Mouse (Mus musculus): ENCODE measurements around the gene Rdm1. TPM values are rescaled to one million over a fixed set of nuclear protein-coding genes. Genes with fewer than 3 reads are reported as not detected.

The Rdm1 gene
- total RNA-seq, 2 experiments from 2014 or later: 4.2 to 7.7 TPM

- DNase-seq (ENCODE audit: low spot score in 2 of 2): no peak
These were observed 51.8 kb downstream of the Rdm1 start for GRCm38 (mm10) chr11:101678770-101679169.

- DNase-seq (ENCODE audit: low spot score in 2 of 2): no peak
These were observed 52.9 kb downstream of the Rdm1 start for GRCm38 (mm10) chr11:101679907-101680306.

- DNase-seq (ENCODE audit: low spot score in 2 of 2): no peak
These were observed 53.8 kb downstream of the Rdm1 start for GRCm38 (mm10) chr11:101680634-101681325.

- DNase-seq (ENCODE audit: low spot score in 2 of 2): no peak
These were observed 55.0 kb downstream of the Rdm1 start for GRCm38 (mm10) chr11:101681968-101682367.

GRCm38 (mm10) chr11:101682410-101682960 lies 55.5 kb downstream of the Rdm1 start:
- no peak for DNase-seq (ENCODE audit: low spot score in 2 of 2)

Other genes with a start within 250 kb of the Rdm1 start
- 10 to 100 TPM; 51.0 to 57.2 TPM for gene Aarsd1, start 209.6 kb upstream of the Rdm1 start, total RNA-seq (2021)
- 1 to 10 TPM; 4.1 to 4.5 TPM for gene Gm27029, start 202.4 kb upstream of the Rdm1 start, total RNA-seq (2021)
- 10 to 100 TPM; 24.4 to 26.4 TPM for gene Rundc1, start 202.1 kb upstream of the Rdm1 start, total RNA-seq (2021)
- gene Ptges3l, start 201.9 kb upstream of the Rdm1 start, total RNA-seq (2021): 1 to 10 TPM; 1.3 to 1.9 TPM
- gene Rpl27, start 184.9 kb upstream of the Rdm1 start, total RNA-seq (2021): 10 to 100 TPM; 66.9 to 67.8 TPM
- gene Ifi35, start 178.8 kb upstream of the Rdm1 start, total RNA-seq (2021): 1 to 10 TPM; 2.2 to 2.5 TPM
- gene Rnd2, start 162.2 kb upstream of the Rdm1 start, total RNA-seq (2021): 100 to 1,000 TPM; 166 to 176 TPM
- 10 to 100 TPM; 67.0 to 77.7 TPM for gene Vat1, start 161.0 kb upstream of the Rdm1 start, total RNA-seq (2021)
- gene Brca1, start 75.2 kb upstream of the Rdm1 start, total RNA-seq (2021): 1 to 10 TPM; 2.7 to 3.3 TPM
- 100 to 1,000 TPM; 161 to 165 TPM for gene Nbr1, start 75.0 kb upstream of the Rdm1 start, total RNA-seq (2021)
- 1 to 10 TPM; 2.7 to 3.6 TPM for gene Tmem106a, start 45.0 kb upstream of the Rdm1 start, total RNA-seq (2021)
- not detected for gene Gm11634, start 27.9 kb upstream of the Rdm1 start, total RNA-seq (2021)
- gene Arl4d, start 38.3 kb downstream of the Rdm1 start, total RNA-seq (2021): 10 to 100 TPM; 12.1 to 13.3 TPM
- 10 to 100 TPM; 31.3 to 32.3 TPM for gene Dhx8, start 105.7 kb downstream of the Rdm1 start, total RNA-seq (2021)
- 10 to 100 TPM; 25.8 to 29.3 TPM for gene Etv4, start 158.2 kb downstream of the Rdm1 start, total RNA-seq (2021)